In the genomic region with DNA sequence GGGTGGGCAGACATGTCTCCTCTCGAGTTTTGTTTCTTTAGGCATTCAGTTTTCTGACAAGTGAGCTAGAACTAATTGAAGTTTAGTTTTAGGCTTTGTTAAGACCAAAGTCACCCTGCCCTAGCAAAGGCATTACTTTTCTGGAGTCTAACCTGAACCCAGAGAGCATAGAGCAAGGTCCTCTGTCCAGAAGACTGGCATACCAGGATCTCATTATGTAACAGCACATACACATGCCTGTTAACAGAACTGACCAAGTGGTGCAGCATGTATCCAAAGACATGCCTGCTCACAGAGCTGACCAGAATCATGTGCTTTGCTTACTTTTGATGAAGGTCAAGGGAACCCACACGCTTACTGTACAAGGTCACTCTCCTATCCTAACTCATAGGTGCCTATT, we compare ENCODE assay signal across 28 mouse cellular contexts.
DNase-seq lines count a peak whose midpoint lies in the region; ATAC-seq and TF ChIP-seq lines count a peak whose summit lies in the region.
"Had no signal": no experiment of that assay in that cellular context is flagged by ENCODE, and none has a peak within 500 bp of the region (broad histone marks: within the 10 kb centered on the region; RNA-seq: fewer than 3 reads in every experiment).

No protein-coding gene starts in this region.

- no peaks in the 10 kb centered on the region for H3K9me3 ChIP-seq in heart, embryonic 11.5 days (replicated peaks; ENCODE audit: control insufficient read depth, low read length)
- no peaks in the 10 kb centered on the region for H3K9me3 ChIP-seq in kidney, embryonic 15.5 days (replicated peaks)
- no peaks in the 10 kb centered on the region for H3K9me3 ChIP-seq in liver, postnatal 0 days (ENCODE audit: low read length)
- H3K9me3 ChIP-seq: embryonic facial prominence, embryonic 10.5 days; embryonic facial prominence, embryonic 13.5 days; forebrain, embryonic 12.5 days; forebrain, embryonic 15.5 days; heart, embryonic 12.5 days; heart, embryonic 15.5 days; hindbrain, embryonic 10.5 days; hindbrain, embryonic 13.5 days had no signal

- no peaks in the 10 kb centered on the region for H3K4me1 ChIP-seq in heart, embryonic 11.5 days (ENCODE audit: control insufficient read depth, insufficient read depth, low read length)
- H3K4me1 ChIP-seq in kidney, adult 2 months (ENCODE audit: control insufficient read depth, insufficient read depth, low read length) = peaks cover 9% of the 10 kb centered on the region; the same call in 1 of the 2 replicates
- H3K4me1 ChIP-seq in kidney, embryonic 15.5 days = no peaks in the 10 kb centered on the region
- H3K4me1 ChIP-seq in liver, adult 2 months (ENCODE audit: control insufficient read depth, insufficient read depth, low read length) = peaks cover 10% of the 10 kb centered on the region
- no peaks in the 10 kb centered on the region for H3K4me1 ChIP-seq in liver, postnatal 0 days (ENCODE audit: insufficient read depth)
- H3K4me1 ChIP-seq: embryonic facial prominence, embryonic 10.5 days; embryonic facial prominence, embryonic 13.5 days; forebrain, embryonic 12.5 days; forebrain, embryonic 15.5 days; heart, embryonic 12.5 days; heart, embryonic 15.5 days; hindbrain, embryonic 10.5 days; hindbrain, embryonic 13.5 days had no signal

- H3K27me3 ChIP-seq in heart, embryonic 11.5 days (ENCODE audit: control insufficient read depth, insufficient read depth, low read length) = no peaks in the 10 kb centered on the region
- H3K27me3 ChIP-seq in kidney, adult 2 months (replicated peaks; ENCODE audit: control insufficient read depth, insufficient read depth, low read length) = no peaks in the 10 kb centered on the region
- H3K27me3 ChIP-seq in kidney, embryonic 15.5 days = no peaks in the 10 kb centered on the region
- no peaks in the 10 kb centered on the region for H3K27me3 ChIP-seq in liver, adult 2 months (ENCODE audit: control insufficient read depth, insufficient read depth, low read length)
- H3K27me3 ChIP-seq in liver, postnatal 0 days (ENCODE audit: insufficient read depth, low read length) = no peaks in the 10 kb centered on the region
- H3K27me3 ChIP-seq: embryonic facial prominence, embryonic 13.5 days; forebrain, embryonic 12.5 days; forebrain, embryonic 15.5 days; heart, embryonic 12.5 days; heart, embryonic 15.5 days; hindbrain, embryonic 13.5 days had no signal

- H3K4me2 ChIP-seq in heart, embryonic 11.5 days = no peak overlapping the region
- H3K4me2 ChIP-seq in kidney, embryonic 15.5 days = no peak overlapping the region
- no peak overlapping the region for H3K4me2 ChIP-seq in liver, postnatal 0 days (ENCODE audit: low read depth, low read length)
- H3K4me2 ChIP-seq: embryonic facial prominence, embryonic 13.5 days; forebrain, embryonic 12.5 days; forebrain, embryonic 15.5 days; heart, embryonic 12.5 days; heart, embryonic 15.5 days; hindbrain, embryonic 13.5 days had no signal

- H3K9ac ChIP-seq in heart, embryonic 11.5 days (ENCODE audit: low read depth, low read length) = no peak overlapping the region
- no peak overlapping the region for H3K9ac ChIP-seq in kidney, embryonic 15.5 days
- no peak overlapping the region for H3K9ac ChIP-seq in liver, adult 2 months (ENCODE audit: low read depth, low read length)
- no peak overlapping the region for H3K9ac ChIP-seq in liver, postnatal 0 days (replicated peaks)
- H3K9ac ChIP-seq: embryonic facial prominence, embryonic 13.5 days; forebrain, embryonic 12.5 days; forebrain, embryonic 15.5 days; heart, embryonic 12.5 days; heart, embryonic 15.5 days; hindbrain, embryonic 13.5 days had no signal

- no peak overlapping the region for H3K27ac ChIP-seq in heart, embryonic 11.5 days (ENCODE audit: low read depth, low read length)
- H3K27ac ChIP-seq in kidney, adult 2 months (ENCODE audit: insufficient read depth, low read depth, low read length) = peak overlapping the region; percentile 92
- H3K27ac ChIP-seq in kidney, embryonic 15.5 days = no peak overlapping the region
- peak overlapping the region; percentile 60 for H3K27ac ChIP-seq in liver, adult 2 months (replicated peaks; ENCODE audit: insufficient read depth, low read depth, low read length)
- H3K27ac ChIP-seq in liver, postnatal 0 days (ENCODE audit: low read depth) = no peak overlapping the region
- H3K27ac ChIP-seq: embryonic facial prominence, embryonic 10.5 days; embryonic facial prominence, embryonic 13.5 days; forebrain, embryonic 12.5 days; forebrain, embryonic 15.5 days; heart, embryonic 15.5 days; hindbrain, embryonic 10.5 days; hindbrain, embryonic 13.5 days had no signal

- ATAC-seq in heart, embryonic 11.5 days (replicated peaks; ENCODE audit: insufficient number of reproducible peaks, low FRiP score, low TSS enrichment) = no peak
- no peak for ATAC-seq in kidney, embryonic 15.5 days (replicated peaks; ENCODE audit: low FRiP score)
- no peak for ATAC-seq in liver, postnatal 0 days
- ATAC-seq: CD4-positive, CD25-positive, alpha-beta regulatory T cell, adult 4 months; forebrain, embryonic 15.5 days; hindbrain, embryonic 16.5 days had no signal

- TF ChIP-seq CTCF in kidney, adult 2 months (conservative IDR thresholded peaks at IDR 0.05; ENCODE audit: insufficient read depth, insufficient read length, low read depth, low read length) = no peak
- TF ChIP-seq CTCF in liver, adult 2 months (IDR thresholded peaks at IDR 0.05; ENCODE audit: low read depth, low read length) = no peak
- TF ChIP-seq CTCF in liver, postnatal 0 days (IDR thresholded peaks at IDR 0.05; ENCODE audit: low read depth) = no peak

- WGBS in heart, embryonic 11.5 days (ENCODE audit: insufficient replicate concordance) = 63% methylated on average over 2 of the region's 2 CpGs
- WGBS in kidney, adult 2 months = 51% methylated on average over 2 of the region's 2 CpGs
- WGBS in kidney, embryonic 15.5 days = 66% methylated on average over 2 of the region's 2 CpGs
- WGBS in liver, adult 2 months = 68% methylated on average over 2 of the region's 2 CpGs
- WGBS in liver, postnatal 0 days (ENCODE audit: insufficient replicate concordance) = 60% methylated on average over 2 of the region's 2 CpGs

- no peak for TF ChIP-seq POLR2A in kidney, adult 2 months (IDR thresholded peaks at IDR 0.05; ENCODE audit: low read depth, low read length)
- TF ChIP-seq POLR2A in liver, adult 2 months (IDR thresholded peaks at IDR 0.05; ENCODE audit: extremely low read depth, insufficient read depth, low read length) = no peak

- no peak for TF ChIP-seq EP300 in liver, postnatal 0 days (IDR thresholded peaks at IDR 0.05; ENCODE audit: low read depth)

- H3K36me3 ChIP-seq in heart, embryonic 11.5 days (ENCODE audit: control insufficient read depth, insufficient read depth, low read length) = no peaks in the 10 kb centered on the region
- no peaks in the 10 kb centered on the region for H3K36me3 ChIP-seq in kidney, adult 2 months (ENCODE audit: control insufficient read depth, insufficient read depth, low read length)
- H3K36me3 ChIP-seq in kidney, embryonic 15.5 days = no peaks in the 10 kb centered on the region
- no peaks in the 10 kb centered on the region for H3K36me3 ChIP-seq in liver, adult 2 months (ENCODE audit: control insufficient read depth, insufficient read depth, low read length)
- no peaks in the 10 kb centered on the region for H3K36me3 ChIP-seq in liver, postnatal 0 days (replicated peaks; ENCODE audit: insufficient read depth, low read length)
- H3K36me3 ChIP-seq: embryonic facial prominence, embryonic 10.5 days; embryonic facial prominence, embryonic 13.5 days; forebrain, embryonic 12.5 days; forebrain, embryonic 15.5 days; heart, embryonic 12.5 days; heart, embryonic 15.5 days; hindbrain, embryonic 10.5 days; hindbrain, embryonic 13.5 days had no signal

- peak; percentile 63 for DNase-seq in heart, adult 11 months
- peak; percentile 88 for DNase-seq in kidney, adult 2 months
- peak; percentile 73 for DNase-seq in liver, adult 2 months (ENCODE audit: extremely low read depth, low read depth, low spot score)
- DNase-seq in liver, postnatal 0 days = no peak
- DNase-seq in lung, postnatal 14 days = no peak
- DNase-seq: adrenal gland, postnatal 25 days; cerebellum, adult 11-12 months; cerebellum, adult 8-10 months; cerebellum, postnatal 10 days; cerebellum, postnatal 36 days; embryo, embryonic 11 days; gastrocnemius, postnatal 10 days; gastrocnemius, postnatal 36 days; heart, postnatal 10 days; heart, postnatal 36 days had no signal

- no peak overlapping the region for H3K4me3 ChIP-seq in heart, embryonic 11.5 days (ENCODE audit: low read depth, low read length)
- no peak overlapping the region for H3K4me3 ChIP-seq in kidney, adult 2 months (ENCODE audit: insufficient read depth, low read depth, low read length)
- no peak overlapping the region for H3K4me3 ChIP-seq in kidney, embryonic 15.5 days (replicated peaks)
- no peak overlapping the region for H3K4me3 ChIP-seq in liver, adult 2 months (ENCODE audit: insufficient read depth, low read depth, low read length)
- no peak overlapping the region for H3K4me3 ChIP-seq in liver, postnatal 0 days (ENCODE audit: low read depth, low read length)
- H3K4me3 ChIP-seq: embryonic facial prominence, embryonic 10.5 days; embryonic facial prominence, embryonic 13.5 days; erythroblast, embryonic 14.5 days; forebrain, embryonic 12.5 days; forebrain, embryonic 15.5 days; heart, embryonic 12.5 days; heart, embryonic 15.5 days; hindbrain, embryonic 10.5 days; hindbrain, embryonic 13.5 days had no signal

- H3K79me2 ChIP-seq in liver, adult 2 months (ENCODE audit: control insufficient read depth, insufficient read depth, low read length) = peaks cover 9% of the 10 kb centered on the region; the same call in 1 of the 2 replicates

Comparison
In these comparisons a context has a peak if more than half of its experiments do, and no peak if none do; other contexts are left out.
1. DNase-seq: peak in heart, adult 11 months (single experiment), kidney, adult 2 months (single experiment) and liver, adult 2 months (single experiment); none in liver, postnatal 0 days (single experiment) and lung, postnatal 14 days (single experiment).
2. H3K27ac ChIP-seq: peak in kidney, adult 2 months (single experiment) and liver, adult 2 months (single experiment); none in heart, embryonic 11.5 days (single experiment), kidney, embryonic 15.5 days (single experiment) and liver, postnatal 0 days (single experiment).